Mouse (Mus musculus) neural tube, embryonic 15.5 days (tissue): ENCODE measurements around the gene Sptan1. TPM values are rescaled to one million over a fixed set of nuclear protein-coding genes. Genes with fewer than 3 reads are reported as not detected.
"Not testable (repeated sequence)": the region's sequence is repeated elsewhere in the genome, so short reads cannot be mapped to it uniquely, and the experiment has no call there.

ENCODE experiments used
- ATAC-seq: fragments of 200-750 bp; cut with Nextera tagmentation; 2 replicates; pipeline ENCODE4 v1.8.0; 2017; ENCODE audit warnings: mild to moderate bottlenecking, moderate TSS enrichment, moderate library complexity; ENCODE audit not compliant: low FRiP score
- H3K27ac ChIP-seq: fragments of 300-500 bp; sonication (generic); replicated peaks from 2 replicates; pipeline ENCODE4 v1.5.1; 2015; ENCODE audit warnings: mild to moderate bottlenecking, inconsistent platforms
- H3K27me3 ChIP-seq: fragments of 300-500 bp; sonication (generic); replicated peaks from 2 replicates; pipeline ENCODE4 v1.6.1; 2015; ENCODE audit warnings: inconsistent platforms
- H3K36me3 ChIP-seq: fragments of 300-500 bp; sonication (generic); 2 replicates; pipeline ENCODE4 v1.6.1; 2015; ENCODE audit warnings: inconsistent platforms
- H3K4me1 ChIP-seq: fragments of 300-500 bp; sonication (generic); 2 replicates; pipeline ENCODE4 v1.6.1; 2015; ENCODE audit warnings: inconsistent platforms
- H3K4me2 ChIP-seq: fragments of 300-500 bp; sonication (generic); 2 replicates; pipeline ENCODE4 v1.6.1; 2015; ENCODE audit warnings: inconsistent platforms, mild to moderate bottlenecking, moderate library complexity
- H3K4me3 ChIP-seq: fragments of 300-500 bp; sonication (generic); replicated peaks from 2 replicates; pipeline ENCODE4 v1.5.1; 2015; ENCODE audit warnings: mild to moderate bottlenecking, inconsistent platforms
- H3K9ac ChIP-seq: fragments of 300-500 bp; sonication (generic); replicated peaks from 2 replicates; pipeline ENCODE4 v1.6.1; 2015; ENCODE audit warnings: mild to moderate bottlenecking, inconsistent platforms
- H3K9me3 ChIP-seq: fragments of 300-500 bp; sonication (generic); replicated peaks from 2 replicates; pipeline ENCODE4 v1.6.1; 2016; ENCODE audit warnings: inconsistent platforms
- WGBS: fragments of 180-500 bp; shearing (Covaris S2); methylation state at CpG from one replicate; pipeline ENCODE4 v1.1.7; 2015; ENCODE audit warnings: mixed read lengths; 5-methylcytosine and 5-hydroxymethylcytosine counted together
- polyA plus RNA-seq: library from polyadenylated mRNA; unstranded; fragments of >200 nt; fragmentation: Nextera tagmentation; extraction: Ambion mirVana; gene quantifications from 2 replicates; pipeline ENCODE4 v1.2.1, GENCODE M21; 2015

Sptan1 gene
- polyA plus RNA-seq, 1 experiment from 2014 or later = 213 TPM

- H3K27ac ChIP-seq = peak overlapping the region; percentile 98
- ATAC-seq = no peak
- peak overlapping the region; percentile 83 for H3K4me3 ChIP-seq
- H3K4me1 ChIP-seq = peaks cover 12% of the 10 kb centered on the region
- H3K9ac ChIP-seq = peak overlapping the region; percentile 79
- H3K9me3 ChIP-seq = no peaks in the 10 kb centered on the region
- 50% methylated on average over 11 of the region's 11 CpGs for WGBS
- peaks cover 12% of the 10 kb centered on the region; the same call in 1 of the 2 replicates for H3K36me3 ChIP-seq
- H3K4me2 ChIP-seq = peak overlapping the region; percentile 61
- H3K27me3 ChIP-seq = no peaks in the 10 kb centered on the region
Measured at GRCm38 (mm10) chr2:30048101-30048501, 82.7 kb downstream of the Sptan1 start.

GRCm38 (mm10) chr2:30048699-30049388 is 83.5 kb downstream of the Sptan1 start, which contains the start of gene Wdr34:
TSS of gene Wdr34 (minus strand) at chr2:30048881.
- Histone ChIP-seq H3K4me2 (peak within 1 kb of the TSS; percentile 61), H3K27ac (peak within 1 kb of the TSS; percentile 98), H3K9me3 (no peaks in the 10 kb centered on the region), H3K4me1 (peaks cover 12% of the 10 kb centered on the region), H3K4me3 (peak within 1 kb of the TSS; percentile 83), H3K9ac (peak within 1 kb of the TSS; percentile 79), H3K36me3 (peaks cover 12% of the 10 kb centered on the region; the same call in 1 of the 2 replicates), H3K27me3 (no peaks in the 10 kb centered on the region)
- peak; percentile 96 for ATAC-seq
- whole genome bisulfite sequencing = 1% methylated on average over 54 of the region's 54 CpGs

GRCm38 (mm10) chr2:30049831-30050230 is 84.5 kb downstream of the Sptan1 start:
- WGBS = 90% methylated on average over 3 of the region's 3 CpGs
- Histone ChIP-seq H3K36me3 (peaks cover 10% of the 10 kb centered on the region; the same call in 1 of the 2 replicates), H3K4me2 (0 out of 2 replicates have a peak overlapping the region, but pooled peaks have one; percentile 61), H3K9me3 (no peaks in the 10 kb centered on the region), H3K9ac (no peak overlapping the region), H3K27ac (no peak overlapping the region), H3K4me1 (peaks cover 12% of the 10 kb centered on the region), H3K27me3 (no peaks in the 10 kb centered on the region), H3K4me3 (no peak overlapping the region)
- ATAC-seq = no peak

DNA sequence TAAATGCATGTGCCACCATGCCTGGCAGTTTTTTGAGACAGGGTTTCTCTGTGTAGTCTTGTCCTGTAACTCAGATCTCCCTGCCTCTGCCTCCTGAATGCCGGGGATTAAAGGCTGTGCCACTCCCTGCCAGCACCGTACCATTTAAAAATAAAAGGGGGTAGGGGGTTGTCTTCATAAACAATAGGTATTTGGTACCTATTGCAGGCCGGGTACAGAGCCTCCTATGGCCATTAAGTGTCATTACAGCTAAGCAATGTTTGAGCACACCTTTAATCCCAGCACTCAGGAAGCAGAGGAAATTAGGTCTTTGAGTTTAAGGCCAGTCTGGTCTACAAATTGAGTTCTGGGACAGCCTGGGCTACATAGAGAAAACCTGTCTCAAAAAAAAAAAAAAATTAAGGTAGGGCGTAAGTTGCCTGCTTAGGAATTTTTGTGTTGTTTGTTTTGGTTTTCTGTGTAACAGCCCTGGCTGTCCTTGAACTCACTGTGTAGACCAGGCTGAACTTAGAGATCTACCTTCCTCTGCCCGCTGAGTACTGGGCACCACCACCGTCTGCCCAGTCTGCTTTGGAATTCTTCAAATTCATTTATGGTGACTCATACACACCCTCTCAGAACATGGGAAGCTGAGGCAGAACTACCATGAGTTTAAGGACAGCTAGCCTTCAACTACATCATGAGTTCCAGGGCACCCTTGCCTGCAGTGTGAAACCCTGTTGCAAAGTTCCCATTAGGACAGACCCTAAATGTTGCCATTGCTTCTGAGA is 86.8 kb downstream of the Sptan1 start:
- 43% methylated on average over 6 of the region's 6 CpGs for whole genome bisulfite sequencing
- no peaks in the 10 kb centered on the region for H3K36me3 ChIP-seq
- H3K9me3 ChIP-seq = no peaks in the 10 kb centered on the region
- no peaks in the 10 kb centered on the region for H3K27me3 ChIP-seq
- peaks cover 12% of the 10 kb centered on the region for H3K4me1 ChIP-seq
- no peak overlapping the region for H3K4me3 ChIP-seq
- no peak overlapping the region for H3K27ac ChIP-seq
- H3K9ac ChIP-seq = no peak overlapping the region
- no peak for ATAC-seq
- H3K4me2 ChIP-seq = no peak overlapping the region

DNA sequence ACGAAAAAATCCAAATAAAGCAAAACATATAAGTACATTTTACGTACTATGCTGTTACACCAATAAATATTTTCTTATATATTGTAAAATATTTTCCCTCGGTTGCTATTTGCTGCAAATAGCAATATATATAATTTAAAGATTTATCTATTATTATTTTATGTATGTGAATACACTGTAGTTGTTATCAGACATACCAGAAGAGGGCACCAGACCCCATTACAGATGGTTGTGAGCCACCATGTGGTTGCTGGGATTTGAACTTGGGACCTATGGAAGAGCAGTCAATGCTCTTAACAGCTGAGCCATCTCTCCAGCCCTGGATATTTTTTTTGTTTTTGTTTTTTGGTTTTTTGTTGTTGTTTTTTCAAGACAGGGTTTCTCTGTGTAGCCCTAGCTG is 90.0 kb downstream of the Sptan1 start:
- not testable (repeated sequence) for H3K4me2 ChIP-seq, H3K4me1 ChIP-seq, ATAC-seq, H3K9me3 ChIP-seq, H3K27me3 ChIP-seq, H3K9ac ChIP-seq, H3K27ac ChIP-seq, H3K4me3 ChIP-seq, H3K36me3 ChIP-seq
- WGBS = 95% methylated on average over 3 of the region's 3 CpGs

DNA sequence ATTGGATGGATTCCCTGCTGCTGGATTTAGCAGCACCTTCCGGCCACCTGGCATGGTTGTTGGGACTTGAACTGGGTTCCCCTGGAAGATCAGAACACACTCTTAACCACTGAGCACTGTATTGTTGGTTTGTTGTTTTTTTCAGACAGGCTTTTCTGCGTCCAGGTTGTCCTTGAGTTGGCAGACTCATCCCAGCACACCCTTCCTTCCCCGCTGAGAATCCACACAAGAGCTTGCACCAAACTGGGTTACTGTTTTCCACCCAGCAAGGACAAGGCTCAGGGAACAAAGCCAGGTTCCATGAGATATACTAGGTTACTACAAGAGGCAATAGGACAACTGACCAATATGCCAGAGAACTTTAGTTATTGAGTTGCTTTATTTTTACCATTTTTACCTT is 91.4 kb downstream of the Sptan1 start:
- no peaks in the 10 kb centered on the region for H3K27me3 ChIP-seq
- H3K9me3 ChIP-seq = no peaks in the 10 kb centered on the region
- WGBS = 82% methylated on average over 3 of the region's 3 CpGs
- no peak overlapping the region for H3K4me2 ChIP-seq
- no peak for ATAC-seq
- H3K4me3 ChIP-seq = no peak overlapping the region
- H3K9ac ChIP-seq = no peak overlapping the region
- H3K4me1 ChIP-seq = peaks cover 7% of the 10 kb centered on the region
- no peaks in the 10 kb centered on the region for H3K36me3 ChIP-seq
- no peak overlapping the region for H3K27ac ChIP-seq

- peaks cover 13% of the 10 kb centered on the region for H3K4me1 ChIP-seq
- H3K4me2 ChIP-seq = no peak within 1 kb of the TSS
- H3K27ac ChIP-seq = no peak within 1 kb of the TSS
- no peak for ATAC-seq
- no peak within 1 kb of the TSS for H3K4me3 ChIP-seq
- no peaks in the 10 kb centered on the region for H3K9me3 ChIP-seq
- 55% methylated on average over 12 of the region's 12 CpGs for WGBS
- no peaks in the 10 kb centered on the region for H3K36me3 ChIP-seq
- no peak within 1 kb of the TSS for H3K9ac ChIP-seq
- H3K27me3 ChIP-seq = no peaks in the 10 kb centered on the region
Measured at GRCm38 (mm10) chr2:30057223-30057904, 92.0 kb downstream of the Sptan1 start, which contains the start of gene Set. TSS of gene Set (plus strand) at chr2:30057378.

- H3K4me3 ChIP-seq = no peak overlapping the region
- H3K9ac ChIP-seq = no peak overlapping the region
- WGBS = 35% methylated on average over 5 of the region's 5 CpGs
- no peaks in the 10 kb centered on the region for H3K27me3 ChIP-seq
- H3K36me3 ChIP-seq = no peaks in the 10 kb centered on the region
- no peak overlapping the region for H3K27ac ChIP-seq
- peaks cover 23% of the 10 kb centered on the region for H3K4me1 ChIP-seq
- H3K4me2 ChIP-seq = no peak overlapping the region
- H3K9me3 ChIP-seq = no peaks in the 10 kb centered on the region
- no peak for ATAC-seq
Measured at GRCm38 (mm10) chr2:30058418-30058817, 93.1 kb downstream of the Sptan1 start.

- no peaks in the 10 kb centered on the region for H3K27me3 ChIP-seq
- 9% methylated on average over 36 of the region's 37 CpGs for WGBS
- no peaks in the 10 kb centered on the region for H3K9me3 ChIP-seq
- H3K36me3 ChIP-seq = no peaks in the 10 kb centered on the region
- ATAC-seq = no peak
- peaks cover 35% of the 10 kb centered on the region for H3K4me1 ChIP-seq
- H3K4me2 ChIP-seq = peak overlapping the region; percentile 96
- H3K4me3 ChIP-seq = peak overlapping the region; percentile 45
- H3K27ac ChIP-seq = peak overlapping the region; percentile 69
- H3K9ac ChIP-seq = peak overlapping the region; percentile 48
Measured at GRCm38 (mm10) chr2:30061215-30062166, 96.1 kb downstream of the Sptan1 start.

DNA sequence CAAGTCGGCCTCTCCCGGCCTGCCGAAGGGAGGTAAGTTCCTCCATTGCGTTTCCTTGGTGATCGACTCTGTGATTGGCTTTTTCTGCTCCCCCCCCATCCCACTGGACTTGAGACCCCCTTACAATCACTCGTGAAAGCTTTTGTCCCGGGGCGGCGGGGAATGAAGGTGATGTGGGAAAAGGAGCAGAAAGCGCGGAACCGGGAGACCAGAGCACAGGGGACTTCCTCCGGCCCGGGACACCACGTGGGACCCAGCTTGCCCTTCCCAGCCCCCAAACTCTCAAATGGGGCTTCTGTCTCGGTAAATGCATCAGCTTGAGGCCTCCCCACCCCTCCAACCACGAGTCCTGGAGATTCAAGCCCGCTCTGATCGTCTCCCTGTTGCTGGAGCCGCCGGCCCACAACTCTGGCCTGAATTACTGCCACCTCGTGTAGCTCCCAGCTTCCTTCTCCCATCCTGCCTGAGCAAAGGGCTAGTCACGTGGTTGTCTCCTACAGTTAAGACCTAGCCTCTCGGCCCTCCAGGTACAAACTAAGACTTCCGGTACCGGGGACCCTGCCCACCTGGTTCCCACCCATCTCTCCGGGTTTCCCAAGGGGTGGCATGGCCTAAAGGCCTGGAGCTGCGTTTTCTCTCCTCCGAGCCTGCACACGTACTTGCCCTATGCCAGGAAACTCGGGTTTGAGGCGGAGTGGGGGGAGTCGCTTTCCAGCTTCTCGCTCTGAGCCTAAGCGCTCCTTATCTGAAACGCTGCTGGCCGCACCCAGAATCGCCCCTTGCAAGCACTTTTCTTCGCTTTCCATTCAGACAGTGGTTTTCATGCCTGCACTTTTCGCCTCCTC is 97.1 kb downstream of the Sptan1 start:
- Histone ChIP-seq H3K27ac (peak overlapping the region; percentile 69), H3K4me2 (peak overlapping the region; percentile 96), H3K9ac (peak overlapping the region; percentile 48), H3K4me1 (peaks cover 35% of the 10 kb centered on the region), H3K36me3 (no peaks in the 10 kb centered on the region), H3K9me3 (no peaks in the 10 kb centered on the region), H3K4me3 (peak overlapping the region; percentile 45), H3K27me3 (no peaks in the 10 kb centered on the region)
- no peak for ATAC-seq
- 0% methylated on average over 40 of the region's 40 CpGs for WGBS
